Mouse (Mus musculus): ENCODE results near the gene Naga. TPM values are rescaled to one million over a fixed set of nuclear protein-coding genes. Genes with fewer than 3 reads are reported as not detected.

The Naga gene
- total RNA-seq, 2 experiments from 2014 or later, result 24.6 to 27.3 TPM

- DNase-seq, result peak; percentile 99
Measured at GRCm38 (mm10) chr15:82354126-82354945, 15.6 kb upstream of the Naga start, which contains the start of gene Ndufa6. Gene Ndufa6, minus strand, starts transcription at chr15:82354322.

GRCm38 (mm10) chr15:82353745-82354113, 15.0 kb upstream of the Naga start:
- DNase-seq, result no peak

- DNase-seq, result no peak
Measured at GRCm38 (mm10) chr15:82353078-82353744, 14.5 kb upstream of the Naga start.

- no peak for DNase-seq
Measured at GRCm38 (mm10) chr15:82351480-82351879, 12.8 kb upstream of the Naga start.

GRCm38 (mm10) chr15:82350349-82350748, 11.6 kb upstream of the Naga start:
- no peak for DNase-seq

DNA sequence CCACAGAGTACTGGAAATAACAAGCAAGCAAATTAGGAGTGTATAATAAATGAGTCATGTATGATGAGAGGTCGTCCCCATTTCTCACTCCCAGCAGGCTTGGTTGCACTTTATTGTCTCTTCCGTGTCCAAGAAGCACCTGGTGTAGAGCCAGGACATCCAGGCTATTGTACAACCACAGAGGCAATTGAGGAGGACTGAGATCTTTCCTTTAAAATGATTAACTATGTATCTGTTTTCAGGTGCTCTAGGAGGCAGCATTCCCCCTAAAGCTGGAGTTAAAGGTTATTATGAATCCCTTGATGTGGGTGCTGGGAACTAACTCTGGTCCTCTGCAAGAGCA, 10.2 kb upstream of the Naga start:
- DNase-seq, result no peak

- DNase-seq, result no peak
Measured at GRCm38 (mm10) chr15:82348258-82348998, 9.7 kb upstream of the Naga start.

DNA sequence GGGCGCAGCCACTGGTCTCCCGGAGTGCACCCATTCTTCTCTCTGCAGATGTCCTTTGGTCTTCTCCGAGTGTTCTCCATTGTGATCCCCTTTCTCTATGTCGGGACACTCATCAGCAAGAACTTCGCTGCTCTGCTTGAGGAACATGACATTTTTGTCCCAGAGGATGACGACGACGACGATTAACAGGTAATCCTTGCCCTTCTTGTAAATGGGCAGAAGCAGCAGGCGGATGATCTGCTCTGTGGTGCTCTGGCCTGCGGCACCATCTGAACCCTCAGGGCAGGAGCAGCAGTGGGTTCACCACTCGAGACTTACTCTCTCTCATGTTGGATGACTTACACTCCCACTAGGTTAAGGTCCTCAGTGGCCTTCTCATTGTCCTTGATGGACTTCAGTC, 9.1 kb upstream of the Naga start:
- no peak for DNase-seq

DNA sequence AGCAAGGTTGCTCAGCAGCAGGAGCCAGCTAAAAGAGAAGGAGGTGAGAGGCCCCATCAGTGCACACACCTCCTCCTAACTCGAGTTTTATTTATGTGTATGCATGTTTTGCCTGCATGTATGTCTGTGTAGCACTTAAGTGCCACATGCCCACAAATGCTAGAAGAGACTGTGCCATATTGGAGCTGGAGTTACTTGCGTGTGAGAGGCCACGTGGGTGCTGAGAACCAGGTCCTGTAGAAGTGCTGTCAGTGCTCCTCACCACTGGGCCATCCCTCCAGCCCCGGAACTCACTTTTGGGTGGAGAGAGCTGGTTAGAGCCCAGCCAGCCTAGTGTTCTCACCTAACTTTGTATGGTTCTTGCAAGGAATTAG, 8.6 kb upstream of the Naga start:
- DNase-seq, result no peak

DNA sequence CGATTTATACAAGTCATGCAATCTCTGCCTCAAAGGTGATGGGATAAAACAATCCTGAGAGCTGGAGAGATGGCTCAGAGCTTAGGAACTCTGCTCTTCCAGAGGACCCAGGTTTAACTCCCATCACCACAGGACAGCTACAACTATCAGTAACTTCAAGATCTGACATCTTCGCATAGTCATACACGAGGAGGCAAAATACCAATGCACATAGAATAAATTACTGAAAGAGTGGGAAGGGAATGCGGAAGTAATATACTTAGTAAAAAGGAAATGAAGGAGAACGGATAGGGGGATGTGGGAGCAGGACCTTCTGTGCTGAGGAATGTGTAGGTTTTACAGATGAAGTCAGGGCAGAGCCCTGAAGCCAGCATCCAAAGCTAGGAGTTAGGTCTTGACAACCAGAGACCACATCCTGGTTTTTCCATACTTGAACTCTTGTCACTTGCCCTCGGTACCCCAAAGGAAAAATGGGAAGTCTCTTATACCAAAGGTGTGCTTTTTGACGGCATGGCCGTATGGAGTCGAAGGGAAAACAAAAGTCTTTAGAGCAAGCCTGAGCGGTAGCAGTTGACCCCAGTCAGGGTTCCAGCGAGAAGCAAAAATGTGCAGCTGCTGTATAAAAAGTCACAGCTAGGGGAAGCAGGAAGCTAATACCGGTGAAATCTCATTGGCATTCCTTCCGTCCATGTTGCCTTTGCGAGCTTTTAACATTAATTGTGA, 8.0 kb upstream of the Naga start:
- no peak for DNase-seq

DNA sequence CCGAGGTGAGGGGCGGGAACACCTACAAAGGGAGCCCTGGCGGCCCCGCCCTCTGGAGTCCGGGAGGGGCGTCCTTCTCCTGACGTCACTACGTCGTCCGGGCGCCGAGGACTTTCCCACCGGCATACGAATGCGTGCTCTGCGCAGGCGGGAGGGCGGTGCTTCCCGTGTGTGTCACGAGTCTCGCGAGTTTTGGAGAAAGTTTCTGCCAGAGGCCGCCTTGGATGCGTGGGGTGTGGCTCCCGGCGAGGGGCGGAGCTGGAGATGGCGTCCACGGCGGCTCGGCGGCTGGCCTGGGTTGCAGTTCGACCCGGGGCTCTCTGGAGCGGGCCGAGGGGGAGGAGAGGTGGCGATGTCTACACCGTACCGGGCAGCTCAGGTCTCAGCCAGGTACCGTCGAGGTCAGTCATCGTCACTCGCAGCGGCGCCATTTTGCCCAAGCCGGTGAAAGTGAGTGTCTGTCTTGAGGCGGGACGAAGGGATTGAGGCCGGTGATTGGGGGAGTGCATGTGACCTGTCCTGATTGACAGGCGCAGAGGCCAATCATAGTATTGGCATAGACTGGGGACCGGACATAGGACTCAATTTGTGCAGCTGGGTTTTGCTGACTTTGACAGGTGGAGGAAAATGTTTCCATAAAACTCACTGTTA, 7.2 kb upstream of the Naga start:
- DNase-seq, result peak; percentile 95

- no peak for DNase-seq
Measured at GRCm38 (mm10) chr15:82344971-82345370, 6.2 kb upstream of the Naga start.

- DNase-seq, result no peak
Measured at GRCm38 (mm10) chr15:82343368-82344287, 4.9 kb upstream of the Naga start.

DNA sequence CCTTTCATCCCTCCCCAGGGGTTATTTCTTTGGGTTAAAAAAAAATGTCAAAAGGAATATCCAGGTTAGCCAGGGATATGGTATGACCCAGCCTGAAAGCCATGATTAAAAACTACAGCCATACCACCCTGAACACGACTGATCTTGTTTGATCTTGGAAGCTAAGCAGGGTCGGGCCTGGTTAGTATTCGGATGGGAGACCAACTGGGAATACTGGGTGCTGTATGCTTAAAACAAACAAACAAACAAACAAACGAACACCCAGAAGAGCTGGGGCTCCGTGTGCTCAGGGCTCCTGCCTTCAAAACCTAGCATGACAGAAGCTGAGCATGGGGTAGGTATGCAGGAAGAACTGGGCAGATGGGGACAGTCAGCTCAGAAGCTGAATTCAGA, 3.8 kb upstream of the Naga start:
- no peak for DNase-seq

DNA sequence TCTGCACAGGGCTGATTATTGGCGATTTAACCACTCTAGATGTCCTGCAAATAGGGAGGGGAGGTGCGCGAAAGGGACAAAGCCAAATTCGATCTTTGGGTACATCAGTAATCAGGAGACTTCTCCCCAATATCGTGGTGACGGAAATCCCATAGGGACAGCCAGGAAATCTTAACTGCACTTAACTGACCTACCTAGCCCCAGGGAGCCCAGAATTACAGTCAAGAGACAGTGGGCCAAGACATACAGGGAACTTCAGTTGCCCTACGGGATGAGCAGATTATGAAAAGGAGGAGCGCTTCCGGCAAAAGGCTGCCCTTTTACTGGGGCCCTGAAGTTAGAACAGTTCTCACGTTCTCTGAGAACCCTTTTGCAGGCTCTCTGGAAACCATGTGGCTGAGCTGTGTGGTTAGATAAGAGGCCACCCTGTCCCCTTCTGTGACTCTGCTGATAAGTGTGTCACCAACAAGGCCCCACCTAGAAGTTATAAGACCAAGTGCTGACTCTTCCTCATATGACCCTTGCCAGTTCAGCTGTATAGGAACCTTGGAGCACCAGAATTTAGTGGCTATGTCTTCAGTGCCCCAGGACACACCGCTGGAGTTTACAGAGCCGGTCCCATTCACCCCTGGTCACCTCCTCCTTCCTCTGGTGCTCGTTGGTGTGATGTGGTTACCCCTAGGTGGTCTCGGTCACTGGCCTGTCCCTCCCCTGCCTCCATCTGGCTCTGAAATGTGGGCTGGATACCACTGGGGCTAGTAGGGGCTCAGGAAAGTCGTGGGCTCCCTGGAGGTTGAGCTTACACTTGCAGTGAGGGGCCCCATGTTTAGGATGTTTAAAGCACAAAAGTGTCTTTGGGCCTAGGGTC, 3.2 kb upstream of the Naga start:
- no peak for DNase-seq

DNA sequence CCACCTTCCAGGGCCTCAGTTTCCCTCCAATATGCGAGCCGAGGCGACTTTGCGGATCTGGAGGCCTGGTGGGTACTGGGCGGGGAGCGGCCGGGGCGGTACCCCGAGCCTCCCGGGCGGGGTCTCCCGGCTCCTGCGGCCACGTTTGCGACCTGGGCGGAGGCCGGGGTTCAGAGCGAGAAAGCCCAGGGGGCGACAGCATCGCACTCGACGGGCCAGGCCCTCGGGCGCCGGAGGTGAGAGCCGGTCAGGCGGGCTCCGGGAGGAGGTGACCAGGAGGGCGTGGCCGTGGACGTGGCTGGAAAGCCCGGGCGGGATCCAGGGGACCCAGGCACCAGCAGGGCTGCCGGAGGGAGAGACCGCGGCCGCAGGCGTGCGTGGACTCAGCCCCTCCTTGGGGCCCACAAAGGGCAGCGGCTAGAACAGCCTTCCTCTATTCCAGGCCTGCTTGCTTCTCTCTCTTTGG, 2.3 kb upstream of the Naga start:
- peak; percentile 74 for DNase-seq

DNA sequence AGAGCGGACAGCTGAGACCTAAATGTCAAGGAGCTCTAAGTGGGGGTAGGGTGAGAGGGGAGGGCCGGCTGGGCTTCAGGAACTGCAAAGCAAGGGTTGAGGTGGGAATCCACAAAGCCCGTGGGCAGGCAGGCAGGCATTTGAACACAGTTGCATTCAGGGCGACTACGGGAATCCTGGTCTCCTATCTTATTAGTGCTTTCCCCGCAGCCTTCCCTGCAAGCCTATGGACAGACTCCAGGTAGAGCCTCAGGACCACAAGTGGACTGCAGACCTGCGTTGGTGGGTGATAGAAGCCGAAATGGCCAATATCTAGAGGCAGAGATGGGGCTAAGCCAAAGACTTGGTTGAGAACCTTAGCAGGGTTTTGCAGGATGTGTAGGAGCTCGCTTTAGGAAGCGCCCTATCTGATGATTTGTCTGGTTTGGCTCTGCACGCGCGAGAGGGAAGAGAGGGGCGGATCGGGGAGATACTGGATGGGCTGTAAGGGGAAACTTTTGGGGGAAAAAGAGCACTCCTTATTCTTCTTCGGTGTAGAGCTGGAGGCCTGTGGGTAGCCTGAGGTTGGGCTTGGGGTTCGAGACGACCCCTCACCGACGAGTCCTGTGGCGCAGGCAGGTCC, 1.8 kb upstream of the Naga start:
- DNase-seq, result no peak

GRCm38 (mm10) chr15:82339634-82340254, 1.0 kb upstream of the Naga start:
- no peak for DNase-seq

DNA sequence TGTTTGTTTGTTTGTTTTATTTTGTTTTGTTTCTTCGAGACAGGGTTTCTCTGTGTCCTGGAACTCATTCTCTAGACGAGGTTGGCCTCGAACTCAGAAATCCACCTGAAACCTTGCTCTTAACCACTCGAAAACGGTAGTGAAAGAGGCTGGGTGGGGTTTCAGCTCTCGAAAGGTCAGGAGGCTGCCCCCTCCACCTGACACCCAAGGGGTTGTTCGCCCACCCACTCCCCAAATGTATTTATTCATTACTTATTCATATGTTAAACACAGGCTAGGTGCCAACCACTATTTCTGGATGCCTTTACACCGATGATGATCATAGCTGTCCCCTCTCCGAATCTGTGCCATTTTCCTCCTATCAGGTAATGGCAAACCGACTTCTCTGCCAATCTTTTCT, 425 bp upstream of the Naga start:
- DNase-seq, result no peak

Measured in gastrocnemius, postnatal 10 days (tissue).